Mouse (Mus musculus): ENCODE results near the gene Cyld. TPM values are rescaled to one million over a fixed set of nuclear protein-coding genes. Genes with fewer than 3 reads are reported as not detected.
A peak's percentile ranks its signal among the peaks of the same experiment; 100 is the strongest.
"Not testable (repeated sequence)": the region's sequence is repeated elsewhere in the genome, so short reads cannot be mapped to it uniquely, and the experiment has no call there.

Gene Cyld
- polyA plus RNA-seq, 1 experiment from 2014 or later: 21.1 TPM

GRCm38 (mm10) chr8:88755175-88755791, 58.5 kb downstream of the Cyld start:
- 3% methylated on average over 14 of the region's 14 CpGs for WGBS
- H3K9ac ChIP-seq (replicated peaks; ENCODE audit: low read length): no peak overlapping the region
- no peaks in the 10 kb centered on the region for H3K9me3 ChIP-seq (ENCODE audit: control insufficient read depth, low read length)
- DNase-seq (peak; percentile 92), ATAC-seq (ENCODE audit: low FRiP score, low TSS enrichment) (peak; percentile 62; the same call in 1 of the 2 replicates)
- no peak overlapping the region for H3K4me3 ChIP-seq (replicated peaks; ENCODE audit: low read depth, low read length)
- peak overlapping the region; percentile 34 for H3K4me2 ChIP-seq (ENCODE audit: low read length)
- no peaks in the 10 kb centered on the region for H3K36me3 ChIP-seq (ENCODE audit: control insufficient read depth, insufficient read depth, low read length)
- no peaks in the 10 kb centered on the region for H3K4me1 ChIP-seq (ENCODE audit: control insufficient read depth, insufficient read depth, low read length)
- H3K27ac ChIP-seq (replicated peaks; ENCODE audit: low read depth, low read length): no peak overlapping the region
- no peaks in the 10 kb centered on the region for H3K27me3 ChIP-seq (ENCODE audit: control insufficient read depth, insufficient read depth, low read length)

- Histone ChIP-seq H3K4me1 (ENCODE audit: control insufficient read depth, insufficient read depth, low read length) (no peaks in the 10 kb centered on the region), H3K9ac (replicated peaks; ENCODE audit: low read length) (no peak overlapping the region), H3K27me3 (ENCODE audit: control insufficient read depth, insufficient read depth, low read length) (no peaks in the 10 kb centered on the region), H3K4me2 (ENCODE audit: low read length) (no peak overlapping the region), H3K36me3 (ENCODE audit: control insufficient read depth, insufficient read depth, low read length) (no peaks in the 10 kb centered on the region), H3K27ac (replicated peaks; ENCODE audit: low read depth, low read length) (no peak overlapping the region), H3K4me3 (replicated peaks; ENCODE audit: low read depth, low read length) (no peak overlapping the region), H3K9me3 (ENCODE audit: control insufficient read depth, low read length) (no peaks in the 10 kb centered on the region)
- no peak for DNase-seq
- WGBS: 91% methylated on average over 12 of the region's 12 CpGs
- no peak for ATAC-seq (ENCODE audit: low FRiP score, low TSS enrichment)
Measured at GRCm38 (mm10) chr8:88761980-88762379, 65.2 kb downstream of the Cyld start.

GRCm38 (mm10) chr8:88771241-88771640, 74.4 kb downstream of the Cyld start:
- Histone ChIP-seq H3K27ac (replicated peaks; ENCODE audit: low read depth, low read length) (no peak overlapping the region), H3K27me3 (ENCODE audit: control insufficient read depth, insufficient read depth, low read length) (no peaks in the 10 kb centered on the region), H3K9me3 (ENCODE audit: control insufficient read depth, low read length) (0 out of 2 replicates have a peak, but pooled peaks cover 3% of the 10 kb centered on the region), H3K9ac (replicated peaks; ENCODE audit: low read length) (no peak overlapping the region), H3K4me3 (replicated peaks; ENCODE audit: low read depth, low read length) (no peak overlapping the region), H3K36me3 (ENCODE audit: control insufficient read depth, insufficient read depth, low read length) (no peaks in the 10 kb centered on the region), H3K4me1 (ENCODE audit: control insufficient read depth, insufficient read depth, low read length) (peaks cover 19% of the 10 kb centered on the region), H3K4me2 (ENCODE audit: low read length) (no peak overlapping the region)
- WGBS: 81% methylated on average over 7 of the region's 7 CpGs
- DNase-seq (no peak), ATAC-seq (ENCODE audit: low FRiP score, low TSS enrichment) (no peak)

- ATAC-seq (ENCODE audit: low FRiP score, low TSS enrichment) (no peak), DNase-seq (peak; percentile 54)
- H3K4me1 ChIP-seq (ENCODE audit: control insufficient read depth, insufficient read depth, low read length): peaks cover 19% of the 10 kb centered on the region
- WGBS: 19% methylated on average over 19 of the region's 19 CpGs
- no peaks in the 10 kb centered on the region for H3K9me3 ChIP-seq (ENCODE audit: control insufficient read depth, low read length)
- no peaks in the 10 kb centered on the region for H3K27me3 ChIP-seq (ENCODE audit: control insufficient read depth, insufficient read depth, low read length)
- no peak overlapping the region; the same call in 1 of the 2 replicates for H3K9ac ChIP-seq (replicated peaks; ENCODE audit: low read length)
- H3K4me2 ChIP-seq (ENCODE audit: low read length): peak overlapping the region; percentile 35
- no peak overlapping the region for H3K4me3 ChIP-seq (replicated peaks; ENCODE audit: low read depth, low read length)
- no peaks in the 10 kb centered on the region for H3K36me3 ChIP-seq (ENCODE audit: control insufficient read depth, insufficient read depth, low read length)
- no peak overlapping the region for H3K27ac ChIP-seq (replicated peaks; ENCODE audit: low read depth, low read length)
Measured at GRCm38 (mm10) chr8:88774593-88775297, 77.9 kb downstream of the Cyld start.

GRCm38 (mm10) chr8:88775298-88775646, 78.4 kb downstream of the Cyld start:
- peaks cover 19% of the 10 kb centered on the region for H3K4me1 ChIP-seq (ENCODE audit: control insufficient read depth, insufficient read depth, low read length)
- peak overlapping the region; percentile 35 for H3K4me2 ChIP-seq (ENCODE audit: low read length)
- H3K27me3 ChIP-seq (ENCODE audit: control insufficient read depth, insufficient read depth, low read length): no peaks in the 10 kb centered on the region
- 0 out of 2 replicates have a peak overlapping the region, but pooled peaks have one; percentile 5 for H3K27ac ChIP-seq (replicated peaks; ENCODE audit: low read depth, low read length)
- no peak overlapping the region; the same call in 1 of the 2 replicates for H3K9ac ChIP-seq (replicated peaks; ENCODE audit: low read length)
- no peaks in the 10 kb centered on the region for H3K36me3 ChIP-seq (ENCODE audit: control insufficient read depth, insufficient read depth, low read length)
- ATAC-seq (ENCODE audit: low FRiP score, low TSS enrichment): no peak
- WGBS: 27% methylated on average over 7 of the region's 7 CpGs
- H3K9me3 ChIP-seq (ENCODE audit: control insufficient read depth, low read length): no peaks in the 10 kb centered on the region
- DNase-seq: peak; percentile 21
- no peak overlapping the region for H3K4me3 ChIP-seq (replicated peaks; ENCODE audit: low read depth, low read length)

GRCm38 (mm10) chr8:88780142-88780541, 83.3 kb downstream of the Cyld start:
- Histone ChIP-seq H3K36me3 (ENCODE audit: control insufficient read depth, insufficient read depth, low read length) (no peaks in the 10 kb centered on the region), H3K27me3 (ENCODE audit: control insufficient read depth, insufficient read depth, low read length) (no peaks in the 10 kb centered on the region), H3K9ac (replicated peaks; ENCODE audit: low read length) (no peak overlapping the region), H3K9me3 (ENCODE audit: control insufficient read depth, low read length) (no peaks in the 10 kb centered on the region), H3K27ac (replicated peaks; ENCODE audit: low read depth, low read length) (no peak overlapping the region), H3K4me1 (ENCODE audit: control insufficient read depth, insufficient read depth, low read length) (peaks cover 7% of the 10 kb centered on the region), H3K4me3 (replicated peaks; ENCODE audit: low read depth, low read length) (no peak overlapping the region), H3K4me2 (ENCODE audit: low read length) (no peak overlapping the region)
- DNase-seq: no peak
- no peak for ATAC-seq (ENCODE audit: low FRiP score, low TSS enrichment)
- 81% methylated on average over 3 of the region's 3 CpGs for WGBS

- no peak overlapping the region for H3K4me2 ChIP-seq (ENCODE audit: low read length)
- H3K36me3 ChIP-seq (ENCODE audit: control insufficient read depth, insufficient read depth, low read length): no peaks in the 10 kb centered on the region
- ATAC-seq (ENCODE audit: low FRiP score, low TSS enrichment): no peak
- H3K27me3 ChIP-seq (ENCODE audit: control insufficient read depth, insufficient read depth, low read length): no peaks in the 10 kb centered on the region
- H3K4me1 ChIP-seq (ENCODE audit: control insufficient read depth, insufficient read depth, low read length): no peaks in the 10 kb centered on the region
- no peak overlapping the region for H3K9ac ChIP-seq (replicated peaks; ENCODE audit: low read length)
- WGBS: 75% methylated on average over 5 of the region's 5 CpGs
- no peak for DNase-seq
- H3K9me3 ChIP-seq (ENCODE audit: control insufficient read depth, low read length): no peaks in the 10 kb centered on the region
- no peak overlapping the region for H3K27ac ChIP-seq (replicated peaks; ENCODE audit: low read depth, low read length)
- no peak overlapping the region for H3K4me3 ChIP-seq (replicated peaks; ENCODE audit: low read depth, low read length)
Measured at GRCm38 (mm10) chr8:88781283-88781682, 84.5 kb downstream of the Cyld start.

GRCm38 (mm10) chr8:88783722-88784121, 86.9 kb downstream of the Cyld start:
- no peak overlapping the region for H3K4me3 ChIP-seq (replicated peaks; ENCODE audit: low read depth, low read length)
- H3K27ac ChIP-seq (replicated peaks; ENCODE audit: low read depth, low read length): no peak overlapping the region
- ATAC-seq (ENCODE audit: low FRiP score, low TSS enrichment) (no peak), DNase-seq (no peak)
- no peaks in the 10 kb centered on the region for H3K27me3 ChIP-seq (ENCODE audit: control insufficient read depth, insufficient read depth, low read length)
- H3K9me3 ChIP-seq (ENCODE audit: control insufficient read depth, low read length): no peaks in the 10 kb centered on the region
- no peaks in the 10 kb centered on the region for H3K36me3 ChIP-seq (ENCODE audit: control insufficient read depth, insufficient read depth, low read length)
- WGBS: 88% methylated on average over 1 of the region's 1 CpGs
- H3K9ac ChIP-seq (replicated peaks; ENCODE audit: low read length): no peak overlapping the region
- no peak overlapping the region for H3K4me2 ChIP-seq (ENCODE audit: low read length)
- H3K4me1 ChIP-seq (ENCODE audit: control insufficient read depth, insufficient read depth, low read length): no peaks in the 10 kb centered on the region

- H3K4me1 ChIP-seq (ENCODE audit: control insufficient read depth, insufficient read depth, low read length); H3K9ac ChIP-seq (replicated peaks; ENCODE audit: low read length); H3K27me3 ChIP-seq (ENCODE audit: control insufficient read depth, insufficient read depth, low read length); H3K4me2 ChIP-seq (ENCODE audit: low read length); H3K4me3 ChIP-seq (replicated peaks; ENCODE audit: low read depth, low read length); DNase-seq; ATAC-seq (ENCODE audit: low FRiP score, low TSS enrichment); H3K36me3 ChIP-seq (ENCODE audit: control insufficient read depth, insufficient read depth, low read length); H3K9me3 ChIP-seq (ENCODE audit: control insufficient read depth, low read length); H3K27ac ChIP-seq (replicated peaks; ENCODE audit: low read depth, low read length): not testable (repeated sequence)
- WGBS: 83% methylated on average over 3 of the region's 3 CpGs
Measured at GRCm38 (mm10) chr8:88788335-88788734, 91.5 kb downstream of the Cyld start.
